Mouse (Mus musculus): ENCODE results near the gene Arhgef6.
A peak's percentile ranks its signal among the peaks of the same experiment; 100 is the strongest.

Gene Arhgef6

GRCm38 (mm10) chrX:57338371-57339211 is at the start of gene Arhgef6:
Gene Arhgef6 (minus strand): TSS chrX:57338729.
- peak; percentile 75 for DNase-seq (ENCODE audit: low read depth, low spot score)

DNA sequence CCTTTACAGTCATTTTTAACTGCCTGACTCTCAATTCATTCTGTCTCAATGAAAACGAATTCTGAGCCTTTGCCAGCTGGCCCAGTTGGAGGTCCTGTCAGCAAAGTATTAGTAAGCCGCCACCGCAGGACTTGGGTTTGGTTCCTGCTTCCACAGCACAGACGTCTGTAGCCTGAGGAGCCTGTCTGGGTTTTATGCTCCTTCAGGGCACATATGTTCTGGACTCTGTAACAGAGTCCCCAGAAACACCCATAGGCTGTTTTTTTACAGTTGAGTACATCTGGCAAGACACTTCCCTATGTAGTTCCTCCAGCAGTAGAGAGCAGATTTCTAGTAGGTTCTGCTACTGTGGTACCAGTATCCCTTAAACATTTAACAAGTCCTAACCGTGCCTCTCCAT is 42.4 kb upstream of the Arhgef6 start:
- no peak for DNase-seq (ENCODE audit: low read depth, low spot score)

DNA sequence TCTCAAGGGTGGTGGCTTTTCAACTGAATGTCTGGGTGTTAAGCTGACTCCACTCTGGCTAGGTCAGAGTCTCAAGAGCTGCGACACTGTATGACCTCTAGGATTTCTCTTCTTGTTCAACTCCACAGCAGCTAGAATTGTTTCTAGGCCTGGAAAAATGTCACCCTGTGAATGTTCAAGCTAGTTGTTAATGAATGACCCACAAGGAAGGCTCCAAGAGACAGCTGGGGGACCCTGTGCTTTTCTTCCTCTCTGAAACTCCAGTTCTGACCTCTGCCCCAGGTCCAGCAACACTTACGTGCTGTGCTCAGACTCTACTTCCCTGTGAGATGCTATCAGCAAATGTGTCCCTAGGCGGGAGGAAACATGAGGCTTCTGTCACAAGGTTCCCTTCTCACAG is 40.0 kb upstream of the Arhgef6 start:
- DNase-seq (ENCODE audit: low read depth, low spot score) = no peak

GRCm38 (mm10) chrX:57377096-57377495 is 38.6 kb upstream of the Arhgef6 start:
- DNase-seq (ENCODE audit: low read depth, low spot score) = no peak

DNA sequence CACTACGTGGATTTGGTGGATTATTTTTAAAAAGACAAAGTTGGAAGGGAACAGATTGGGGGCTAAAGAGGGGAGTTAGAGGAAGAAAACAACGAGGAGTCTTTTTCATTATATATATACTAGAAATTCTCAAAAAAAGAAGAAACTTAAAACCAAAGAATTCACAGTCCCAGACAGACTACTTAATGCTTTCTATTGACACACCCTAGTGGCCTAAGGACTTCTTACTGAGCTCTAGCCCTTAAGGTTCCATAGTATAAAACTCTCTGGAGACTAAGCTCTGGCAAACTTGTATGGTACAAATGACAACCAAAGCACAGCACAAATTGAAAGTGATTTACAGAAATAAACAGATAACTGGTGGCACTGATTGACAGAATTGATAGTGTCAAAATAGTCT is 35.5 kb upstream of the Arhgef6 start:
- no peak for DNase-seq (ENCODE audit: low read depth, low spot score)

- DNase-seq (ENCODE audit: low read depth, low spot score) = no peak
These were observed 35.0 kb upstream of the Arhgef6 start for GRCm38 (mm10) chrX:57373543-57373942.

DNA sequence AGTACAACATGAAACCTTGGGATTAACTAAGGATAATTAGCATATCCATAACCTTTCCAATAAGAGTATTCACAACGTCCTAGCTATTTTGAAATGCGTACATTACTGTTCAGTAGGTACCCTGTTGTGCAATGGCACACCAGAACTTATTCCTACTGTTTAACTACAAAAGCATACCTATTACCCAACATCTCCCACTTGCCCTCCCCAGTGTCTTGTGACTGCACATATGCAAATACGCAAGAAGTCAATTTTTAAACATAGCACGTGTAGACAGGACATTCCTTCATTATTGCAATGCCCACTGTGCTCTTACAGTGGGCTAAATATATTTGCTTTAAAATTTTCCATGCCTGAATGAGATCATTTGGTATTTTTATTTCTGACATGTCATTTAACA is 34.4 kb upstream of the Arhgef6 start:
- no peak for DNase-seq (ENCODE audit: low read depth, low spot score)

DNA sequence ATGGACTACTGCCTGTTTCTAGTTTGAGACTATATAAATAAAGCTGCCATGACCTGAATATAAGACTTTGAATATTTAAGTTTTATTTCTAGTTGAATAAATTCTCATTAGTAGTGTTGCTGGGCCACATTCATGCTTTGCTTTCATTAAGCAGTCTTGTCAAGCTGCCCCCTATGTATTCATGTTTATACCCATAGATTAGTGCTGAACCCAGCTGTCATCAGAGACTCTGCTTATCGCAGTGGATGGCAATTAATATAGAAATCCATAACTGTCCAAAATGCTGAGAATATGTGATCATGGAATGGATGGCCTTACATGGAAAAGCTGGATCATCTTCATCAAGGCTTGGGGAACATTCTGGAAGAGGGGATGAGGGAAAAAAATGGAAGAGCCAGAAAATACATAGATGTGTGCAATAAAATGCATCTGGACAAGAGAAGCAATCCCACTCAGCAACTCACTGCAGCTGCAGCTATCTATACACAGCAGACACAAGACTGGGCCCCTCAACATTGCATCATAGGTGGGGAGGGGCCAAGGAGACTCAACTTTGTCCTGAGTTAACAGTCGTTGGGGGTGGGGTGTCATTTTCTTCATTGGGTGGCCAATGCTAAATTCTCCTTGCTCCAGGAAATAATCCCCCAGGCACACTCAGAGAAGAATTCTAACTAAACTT is 26.5 kb upstream of the Arhgef6 start:
- DNase-seq (ENCODE audit: low read depth, low spot score) = no peak

DNA sequence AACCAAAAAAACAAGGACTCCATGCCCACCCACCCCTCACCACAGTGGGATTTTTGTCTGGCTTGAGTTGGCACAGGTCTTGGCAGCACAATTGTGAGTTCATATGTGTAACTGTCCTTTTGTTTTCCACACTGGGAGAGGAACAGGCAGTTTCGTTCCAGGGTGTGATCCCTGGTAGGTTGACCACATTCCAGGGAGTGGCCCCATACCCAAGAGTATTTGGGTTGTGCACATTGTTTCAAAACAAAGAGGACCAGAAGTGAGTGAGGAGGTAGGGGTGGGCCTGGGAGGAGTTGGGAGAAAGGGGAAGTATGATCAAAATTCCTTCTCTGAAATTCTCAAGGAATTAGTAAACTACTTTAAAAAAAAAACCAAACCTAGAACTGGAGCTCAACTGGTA is 20.8 kb upstream of the Arhgef6 start:
- no peak for DNase-seq (ENCODE audit: low read depth, low spot score)

- no peak for DNase-seq (ENCODE audit: low read depth, low spot score)
These were observed 691 bp upstream of the Arhgef6 start for GRCm38 (mm10) chrX:57339220-57339619.

DNA sequence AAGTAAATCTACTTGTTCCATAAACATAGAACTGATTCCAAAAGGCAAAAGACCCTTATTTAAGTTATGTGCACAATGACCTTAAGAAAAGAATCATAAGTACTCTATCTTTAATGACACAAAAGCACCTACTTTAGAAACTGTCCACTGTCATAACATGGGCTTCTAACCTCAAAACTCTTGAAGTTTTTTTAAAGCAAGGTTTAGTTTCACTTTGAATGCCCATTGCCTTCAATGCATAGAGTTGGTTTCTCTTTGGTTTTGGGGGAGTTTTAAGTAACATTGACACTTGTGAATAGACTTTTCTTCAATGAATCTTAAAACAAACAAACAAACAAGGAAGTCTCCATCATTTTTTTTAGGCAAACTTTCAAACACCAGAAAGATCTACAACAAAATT is 947 bp downstream of the Arhgef6 start:
- DNase-seq (ENCODE audit: low read depth, low spot score) = peak; percentile 50

GRCm38 (mm10) chrX:57336958-57337357 is 1.6 kb downstream of the Arhgef6 start:
- peak; percentile 72 for DNase-seq (ENCODE audit: low read depth, low spot score)

DNA sequence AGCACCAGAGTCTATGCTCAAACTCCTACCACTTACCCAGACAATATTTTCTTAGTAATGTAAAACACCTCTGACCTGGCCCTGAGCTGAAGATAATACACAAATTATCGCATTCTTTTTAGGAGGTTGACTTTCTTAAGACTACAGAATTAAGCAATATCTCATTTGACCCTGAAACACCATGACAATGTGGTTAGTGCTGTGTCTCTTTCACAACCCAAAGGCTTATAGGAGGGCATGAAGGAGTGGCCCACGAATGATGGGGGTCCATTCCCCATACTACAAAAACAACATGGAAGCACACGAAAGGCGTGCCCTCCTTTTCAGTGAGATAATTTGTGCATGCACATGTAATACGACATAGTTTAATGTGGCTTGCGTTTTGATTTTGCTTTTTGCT is 3.2 kb downstream of the Arhgef6 start:
- no peak for DNase-seq (ENCODE audit: low read depth, low spot score)

DNA sequence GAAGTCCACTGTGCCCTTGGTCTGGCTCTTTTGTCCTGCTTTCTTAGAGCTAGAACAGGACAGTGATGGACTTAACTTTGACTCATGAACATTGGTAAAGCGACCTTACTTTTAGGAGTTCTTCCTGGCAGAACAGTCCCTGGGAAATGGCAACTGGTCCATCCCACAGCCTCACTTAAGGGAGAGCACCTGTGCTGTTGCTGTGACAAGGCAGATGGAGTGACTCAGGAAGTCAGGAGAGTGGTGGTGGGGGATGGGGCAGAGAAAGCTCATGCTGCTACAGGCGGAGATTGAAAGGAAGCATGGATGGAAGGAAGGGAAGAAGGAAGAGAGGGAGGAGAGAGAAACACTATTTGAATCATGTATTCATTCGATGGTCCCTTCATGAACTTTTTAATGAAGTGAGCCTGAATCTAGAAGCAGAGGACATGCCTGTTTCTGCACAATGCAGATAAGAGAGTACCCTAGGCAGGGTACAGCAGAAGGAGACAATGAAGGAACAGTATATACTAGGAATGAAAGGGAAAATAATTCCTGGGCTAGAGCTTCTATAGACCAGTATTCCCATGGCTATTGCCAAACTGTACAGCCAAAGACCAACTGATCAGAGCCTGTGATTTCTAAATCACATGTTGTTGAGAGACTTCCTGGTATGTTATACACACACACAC is 10.7 kb downstream of the Arhgef6 start:
- no peak for DNase-seq (ENCODE audit: low read depth, low spot score)

GRCm38 (mm10) chrX:57326487-57327221 is 11.9 kb downstream of the Arhgef6 start:
- DNase-seq (ENCODE audit: low read depth, low spot score) = no peak

DNA sequence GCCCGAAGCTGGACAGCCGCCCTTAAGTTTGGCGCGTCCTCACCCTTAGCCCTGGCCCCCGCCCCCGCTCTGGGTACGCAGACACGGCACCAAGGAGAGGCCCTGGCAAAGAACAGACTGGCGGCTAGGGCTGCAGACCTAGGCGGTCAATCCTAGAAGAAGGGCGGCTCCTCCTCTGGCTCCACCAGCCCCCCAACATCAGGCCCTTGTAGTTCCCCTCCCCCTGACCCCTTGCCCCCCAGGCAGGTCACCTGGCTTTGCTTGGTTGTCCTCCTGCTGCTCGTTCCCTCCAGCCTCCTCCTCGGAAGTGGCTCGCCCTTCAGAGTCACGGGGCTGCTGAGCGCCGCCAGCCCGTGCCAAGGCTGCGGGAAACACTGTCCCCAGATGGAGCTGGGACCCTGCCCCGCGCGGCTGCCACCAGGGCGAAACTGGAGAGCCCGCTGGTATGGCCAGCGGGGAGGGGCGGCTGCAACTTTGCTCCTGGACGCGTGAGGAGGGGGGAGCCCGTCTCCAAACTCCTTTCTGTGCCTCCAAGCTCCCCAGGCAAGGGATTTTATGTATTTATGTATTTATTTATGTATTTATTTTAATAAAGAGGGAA is 12.6 kb downstream of the Arhgef6 start:
- DNase-seq (ENCODE audit: low read depth, low spot score) = no peak

GRCm38 (mm10) chrX:57324891-57325290 is 13.6 kb downstream of the Arhgef6 start:
- DNase-seq (ENCODE audit: low read depth, low spot score) = no peak

- DNase-seq (ENCODE audit: low read depth, low spot score) = no peak
These were observed 26.5 kb downstream of the Arhgef6 start for GRCm38 (mm10) chrX:57312066-57312465.

- DNase-seq (ENCODE audit: low read depth, low spot score) = peak; percentile 36
These were observed 28.5 kb downstream of the Arhgef6 start for GRCm38 (mm10) chrX:57309993-57310392.

GRCm38 (mm10) chrX:57306747-57307146 is 31.8 kb downstream of the Arhgef6 start:
- peak; percentile 76 for DNase-seq (ENCODE audit: low read depth, low spot score)

DNA sequence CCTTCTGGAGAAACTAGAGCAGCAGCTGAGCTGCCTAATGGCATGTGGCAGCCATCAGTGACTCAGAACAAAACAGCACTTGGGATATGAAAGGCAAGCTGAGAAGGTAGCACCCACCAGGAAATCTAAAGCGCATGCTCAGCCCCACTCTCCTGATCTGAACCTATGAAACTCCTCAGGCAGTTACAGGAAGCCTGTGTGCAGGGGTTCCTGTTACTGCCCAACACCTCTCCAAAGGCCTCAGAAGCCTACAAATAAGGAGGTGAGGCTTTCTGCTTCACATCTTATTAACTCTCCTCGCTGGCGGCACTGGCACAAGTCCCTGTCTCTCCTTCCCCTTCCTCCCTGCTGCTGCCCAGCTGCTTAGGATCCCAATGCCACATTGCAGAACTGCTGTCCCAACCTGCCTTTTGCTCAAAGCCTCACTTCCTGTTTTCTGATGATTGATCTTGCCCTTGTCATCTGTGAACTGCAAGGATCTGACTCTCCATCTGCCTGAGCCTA is 33.7 kb downstream of the Arhgef6 start:
- peak; percentile 90 for DNase-seq (ENCODE audit: low read depth, low spot score)

All from A20 (cell line).